Mouse (Mus musculus) heart, postnatal 0 days (tissue): Measurements from ENCODE around the gene Gramd1c.

Experiments
- CTCF ChIP-seq: IDR thresholded peaks from 2 replicates; pipeline ENCODE4 v1.5.1; 2016; ENCODE audit warnings: antibody characterized with exemption, control low read depth, low read depth
- EP300 ChIP-seq: IDR thresholded peaks from 2 replicates; pipeline ENCODE4 v1.6.1; 2016; ENCODE audit warnings: antibody characterized with exemption, low read depth

GRCm38 (mm10) chr16:43970426-43970825, 92.7 kb downstream of the Gramd1c start:
- no peak for TF ChIP-seq CTCF
- TF ChIP-seq EP300: no peak
